Mouse (Mus musculus) left cerebral cortex, adult 2 months (tissue): ENCODE results near the gene Fam69a. TPM values are rescaled to one million over a fixed set of nuclear protein-coding genes. Genes with fewer than 3 reads are reported as not detected.

Experiments used
- DNase-seq, 2 experiments: peaks; one replicate each; pipeline ENCODE4 v3.0.0; 2021 to 2022; ENCODE audit warnings: low spot score in 2 of 2, mixed read lengths in 1 of 2; ENCODE audit errors: extremely low spot score in 1 of 2
- H3K27ac ChIP-seq: fragments of 200-600 bp; 2 replicates; pipeline ENCODE4 v1.8.1; 2022
- H3K4me3 ChIP-seq: fragments of 200-600 bp; 2 replicates; pipeline ENCODE4 v1.8.1; 2022
- CTCF ChIP-seq: fragments of 200-600 bp; IDR thresholded peaks from 2 replicates; pipeline ENCODE4 v1.8.1; 2022; ENCODE audit warnings: antibody characterized with exemption, mild to moderate bottlenecking, moderate library complexity
- intact Hi-C: fragments of 180-260 bp; cut with DNase I; formaldehyde crosslinking; loops from one replicate; pipeline ENCODE4 v1.15.1; 2025
- total RNA-seq, 2 experiments: library from RNA; stranded (reverse); gene quantifications; 2 replicates each; pipeline ENCODE4 v1.2.3; 2021

Gene Fam69a
- total RNA-seq, 2 experiments from 2014 or later = 27.1 to 31.7 TPM

DNA sequence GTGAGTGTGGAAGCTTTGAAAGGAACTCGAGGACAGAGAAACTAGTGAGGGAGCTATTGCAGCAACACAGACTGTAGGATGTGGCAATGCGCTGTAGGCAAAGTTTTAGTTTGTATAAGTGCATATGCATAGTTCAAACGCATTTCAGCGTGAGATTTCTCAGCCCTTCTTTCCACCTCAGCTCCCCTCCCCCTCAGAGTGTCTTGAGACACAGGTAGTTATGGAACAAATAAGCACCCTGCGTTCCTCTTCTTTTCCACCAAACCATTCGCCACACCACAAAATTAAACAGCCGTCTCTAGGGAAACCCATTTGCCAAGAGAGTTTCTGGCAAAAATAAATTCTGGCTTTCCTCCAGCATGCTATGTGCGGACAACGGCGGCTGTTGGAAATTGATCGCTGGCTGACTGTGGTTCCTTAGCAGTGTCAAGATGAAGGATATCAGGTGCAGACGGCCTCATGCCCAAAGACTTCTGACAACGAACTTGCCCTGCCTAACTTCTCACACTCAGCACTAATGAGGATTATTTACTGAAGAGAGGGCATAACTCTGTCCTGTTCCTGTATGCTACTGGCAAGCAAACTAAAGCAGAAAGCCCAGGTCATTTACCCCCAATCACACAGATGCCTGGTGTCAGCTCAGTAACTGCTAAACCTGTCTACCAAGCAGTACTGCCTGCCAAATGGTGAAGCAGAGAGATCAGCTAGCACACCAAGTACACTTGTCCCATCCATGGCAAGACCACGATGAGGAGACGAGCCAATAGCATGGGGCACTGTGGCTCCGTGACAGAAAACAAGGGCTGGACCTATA is 25.2 kb downstream of the Fam69a start:
- Histone ChIP-seq H3K27ac (no peak overlapping the region; the same call in 1 of the 2 replicates), H3K4me3 (no peak overlapping the region)
- DNase-seq = peak; percentile 22 to 33
- no peak for TF ChIP-seq CTCF
- intact Hi-C loops = loop anchor here (2.0 kb wide), 1 partner anchor 25 kb away; the partner anchor contains the start of gene Fam69a

DNA sequence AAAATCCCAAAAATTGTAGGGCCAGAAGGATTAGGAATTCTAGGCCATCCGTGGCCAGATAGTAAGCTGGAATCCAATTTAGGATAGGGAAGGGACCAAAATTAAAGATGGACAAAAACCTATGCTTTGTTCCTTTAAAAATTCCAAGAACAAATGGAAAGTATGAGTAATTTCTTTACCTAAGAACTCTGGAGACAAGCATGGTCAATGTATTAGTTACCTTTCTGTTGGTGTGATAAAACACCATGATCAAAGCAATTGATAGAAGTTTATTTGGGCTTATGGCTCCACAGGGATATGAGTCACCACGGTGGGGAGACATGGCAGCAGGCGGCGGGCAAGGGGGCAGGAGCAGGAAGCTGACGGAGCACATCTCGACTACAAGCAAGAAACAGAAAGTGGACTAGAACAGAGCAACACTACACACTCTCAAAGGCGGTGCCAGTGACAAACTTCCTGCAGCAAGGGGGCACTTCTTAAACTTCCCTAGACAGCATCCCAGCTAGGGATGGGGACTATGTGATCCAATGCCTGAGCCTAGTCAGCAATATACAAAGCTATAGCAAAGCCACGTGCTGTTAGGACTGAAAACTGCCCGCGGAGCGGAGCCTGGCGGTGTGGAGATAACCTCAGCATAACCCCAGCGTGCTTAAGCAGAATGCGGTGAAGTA is 26.2 kb downstream of the Fam69a start:
- no peak for TF ChIP-seq CTCF
- Histone ChIP-seq H3K27ac (no peak overlapping the region), H3K4me3 (no peak overlapping the region)
- DNase-seq = no peak
- intact Hi-C loops = loop anchor here (2.0 kb wide), 1 partner anchor 26 kb away; the partner anchor contains the start of gene Fam69a

DNA sequence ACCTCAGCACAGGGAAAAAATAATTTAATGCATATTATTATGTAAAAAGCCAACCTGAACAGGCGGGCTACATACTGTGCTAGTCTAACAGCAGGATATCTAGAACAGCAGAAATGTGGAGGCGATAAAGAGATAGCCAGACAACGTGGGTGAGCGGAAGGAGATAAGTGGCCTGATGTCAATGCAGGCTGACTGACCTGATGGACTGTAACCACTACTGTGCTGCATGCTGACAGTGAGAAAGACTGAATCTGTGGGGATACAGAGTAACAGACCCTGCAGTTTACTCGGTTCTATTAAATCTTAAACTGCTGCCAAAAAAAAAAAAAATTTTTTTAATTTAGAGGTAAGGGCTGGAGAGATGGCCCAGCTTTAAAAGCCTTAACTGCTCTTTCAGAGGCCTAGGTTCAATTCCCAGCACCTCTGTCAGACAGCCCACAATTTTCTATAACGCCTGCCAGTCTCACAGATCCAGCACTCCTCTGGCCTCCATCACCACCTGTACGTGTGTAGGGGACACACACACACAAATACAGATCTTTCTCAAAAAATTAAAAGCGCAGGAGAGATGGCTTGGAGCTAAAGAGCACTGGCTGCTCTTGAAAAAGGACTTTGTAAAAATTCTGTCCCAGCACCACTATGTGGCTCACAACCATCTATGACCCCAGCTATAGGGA is 27.1 kb downstream of the Fam69a start:
- intact Hi-C loops = loop anchor here (2.0 kb wide), 1 partner anchor 27 kb away; the partner anchor contains the start of gene Fam69a
- Histone ChIP-seq H3K4me3 (no peak overlapping the region), H3K27ac (no peak overlapping the region)
- no peak for DNase-seq
- TF ChIP-seq CTCF = no peak

DNA sequence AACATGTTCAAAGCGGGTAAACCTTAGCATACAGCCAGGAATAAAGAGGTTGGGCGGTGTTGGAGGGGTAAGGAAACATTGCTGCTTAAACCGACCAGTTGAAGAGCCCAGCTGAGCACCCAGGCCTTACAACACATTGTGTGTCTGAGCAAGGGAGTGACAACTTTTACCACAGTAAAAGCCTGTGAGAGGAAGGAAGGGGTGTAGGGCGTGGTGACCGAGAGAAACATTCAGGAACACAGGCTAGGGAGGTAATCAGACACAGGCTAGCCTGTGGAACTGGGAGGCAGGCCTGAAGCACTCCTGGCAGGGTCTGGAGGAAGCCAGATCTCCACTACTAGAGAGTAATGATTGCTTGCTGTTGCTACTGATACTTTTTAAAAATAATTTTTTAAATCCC is 36.2 kb downstream of the Fam69a start:
- DNase-seq = no peak
- Histone ChIP-seq H3K27ac (no peak overlapping the region), H3K4me3 (no peak overlapping the region)
- TF ChIP-seq CTCF = no peak
- intact Hi-C loops = no loop called here

DNA sequence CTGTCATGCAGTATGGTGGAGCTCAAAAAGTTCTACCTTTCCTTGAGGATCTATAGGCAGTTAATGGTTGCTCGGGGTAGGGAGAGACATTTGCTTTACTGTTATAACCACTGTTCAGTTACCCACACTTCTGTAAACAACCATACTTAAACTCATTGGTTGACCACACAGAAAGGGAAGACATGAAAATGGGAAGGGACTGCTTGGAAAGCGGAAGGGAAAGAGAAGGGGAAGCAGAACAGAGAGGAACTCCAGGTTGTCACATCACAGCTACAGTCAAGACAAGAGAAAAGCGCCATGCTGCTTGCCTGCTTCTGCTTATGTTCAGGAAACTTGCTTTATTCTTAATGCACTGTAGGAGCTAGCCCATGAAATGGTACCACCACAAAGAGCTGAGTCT is 37.3 kb downstream of the Fam69a start:
- intact Hi-C loops = no loop called here
- no peak for TF ChIP-seq CTCF
- H3K4me3 ChIP-seq = no peak overlapping the region
- H3K27ac ChIP-seq = no peak overlapping the region
- no peak for DNase-seq

DNA sequence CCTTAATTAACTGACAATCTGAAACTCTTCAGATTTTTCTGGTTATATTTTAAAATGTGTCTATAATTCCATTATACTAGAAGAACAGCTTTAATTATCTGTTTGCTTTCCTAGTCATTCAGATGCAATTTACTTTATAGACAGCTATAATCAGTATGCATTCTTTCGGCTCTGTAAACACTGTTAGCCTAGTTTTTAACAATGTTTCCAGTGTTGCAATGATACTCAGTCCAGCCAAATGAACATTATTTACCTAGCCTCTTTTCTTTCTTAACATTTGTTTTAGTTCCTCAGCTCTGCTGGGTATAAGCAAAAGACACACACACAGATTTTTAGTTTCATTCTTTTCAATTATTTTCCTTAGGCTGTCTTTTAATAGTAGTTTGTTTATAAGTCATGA is 38.0 kb downstream of the Fam69a start:
- H3K4me3 ChIP-seq = no peak overlapping the region
- intact Hi-C loops = no loop called here
- TF ChIP-seq CTCF = no peak
- no peak for DNase-seq
- no peak overlapping the region for H3K27ac ChIP-seq

DNA sequence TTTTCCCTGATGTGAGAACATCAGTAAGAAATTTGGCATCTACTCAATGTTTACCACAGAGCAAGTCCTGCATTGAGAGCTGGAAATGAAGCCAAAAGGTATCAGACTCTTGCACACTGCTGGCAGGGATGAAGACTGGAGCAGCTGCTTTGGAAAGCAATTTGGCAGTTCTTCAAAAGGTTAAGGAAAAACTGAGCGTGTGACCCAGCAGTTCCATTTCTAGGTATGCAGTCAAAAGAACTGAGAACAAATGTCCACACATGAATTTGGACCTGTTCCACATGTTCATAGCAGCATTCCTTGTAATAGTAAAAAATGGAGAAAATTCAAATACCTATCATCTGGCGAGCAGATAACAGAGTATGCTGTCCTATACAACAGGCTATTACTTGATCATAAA is 39.3 kb downstream of the Fam69a start:
- intact Hi-C loops = no loop called here
- TF ChIP-seq CTCF = no peak
- Histone ChIP-seq H3K27ac (no peak overlapping the region), H3K4me3 (no peak overlapping the region)
- no peak for DNase-seq

DNA sequence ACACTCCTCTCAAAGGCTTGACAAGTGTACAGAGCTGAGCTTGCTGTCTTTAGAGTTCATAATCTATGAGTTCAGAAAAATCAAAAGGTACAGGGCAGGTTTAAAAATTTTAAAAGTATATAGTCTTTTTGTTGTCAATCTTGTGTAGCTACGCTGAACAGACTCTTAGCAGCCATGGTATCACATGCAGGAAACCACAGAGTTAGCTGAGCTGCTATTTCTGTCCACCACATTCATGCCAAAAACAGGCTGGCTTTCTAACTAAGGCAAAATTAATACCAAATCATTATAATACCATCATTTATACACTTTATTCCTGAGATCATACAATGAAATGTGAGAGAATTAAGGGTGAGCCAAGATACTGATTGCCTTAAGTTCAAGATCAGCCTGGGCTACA is 40.4 kb downstream of the Fam69a start:
- intact Hi-C loops = no loop called here
- no peak overlapping the region for H3K27ac ChIP-seq
- no peak for TF ChIP-seq CTCF

DNA sequence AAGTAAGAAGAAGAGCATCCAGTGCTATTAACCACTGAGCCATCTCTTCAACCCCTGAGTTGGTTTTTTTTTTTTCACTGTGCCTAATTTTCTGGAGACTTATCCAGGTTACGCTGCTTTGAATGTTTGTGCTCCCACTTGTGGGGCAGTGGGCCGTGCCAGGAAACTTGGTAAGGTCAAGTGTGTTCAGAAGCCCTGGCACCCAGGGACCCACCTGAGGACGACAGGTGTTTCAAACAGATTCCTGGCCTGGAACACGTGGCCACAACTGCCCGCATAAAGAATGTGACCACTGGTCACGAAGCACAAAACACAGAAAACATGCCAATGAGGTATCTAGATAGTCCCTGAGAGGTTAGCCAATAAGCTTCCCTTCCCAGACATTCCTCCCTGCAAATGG is 43.4 kb downstream of the Fam69a start:
- no peak for DNase-seq
- no peak for TF ChIP-seq CTCF
- intact Hi-C loops = no loop called here
- H3K27ac ChIP-seq = no peak overlapping the region
- no peak overlapping the region for H3K4me3 ChIP-seq

More for the DNA sequence above, 40.4 kb downstream of the Fam69a start:
- DNase-seq = no peak
- H3K4me3 ChIP-seq = no peak overlapping the region

DNA sequence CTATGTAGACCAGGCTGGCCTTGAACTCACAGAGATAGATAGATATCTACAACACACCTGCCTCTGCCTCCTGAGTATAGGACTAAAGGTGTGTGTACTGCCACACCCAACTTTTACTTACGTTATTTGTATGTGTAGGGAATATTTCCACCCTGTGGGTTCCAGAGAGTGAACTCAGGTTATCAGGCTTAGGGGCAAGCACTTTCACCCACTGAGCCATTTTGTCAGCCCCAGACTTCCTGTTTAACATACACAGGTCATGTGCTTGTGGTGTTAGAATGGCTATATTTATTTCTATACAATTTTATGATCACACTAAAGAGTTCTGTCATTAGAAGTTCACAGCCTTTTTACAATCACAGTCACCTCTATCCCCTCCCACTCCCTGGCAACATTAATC is 43.9 kb downstream of the Fam69a start:
- DNase-seq = no peak
- intact Hi-C loops = no loop called here
- Histone ChIP-seq H3K4me3 (no peak overlapping the region), H3K27ac (no peak overlapping the region)
- no peak for TF ChIP-seq CTCF

DNA sequence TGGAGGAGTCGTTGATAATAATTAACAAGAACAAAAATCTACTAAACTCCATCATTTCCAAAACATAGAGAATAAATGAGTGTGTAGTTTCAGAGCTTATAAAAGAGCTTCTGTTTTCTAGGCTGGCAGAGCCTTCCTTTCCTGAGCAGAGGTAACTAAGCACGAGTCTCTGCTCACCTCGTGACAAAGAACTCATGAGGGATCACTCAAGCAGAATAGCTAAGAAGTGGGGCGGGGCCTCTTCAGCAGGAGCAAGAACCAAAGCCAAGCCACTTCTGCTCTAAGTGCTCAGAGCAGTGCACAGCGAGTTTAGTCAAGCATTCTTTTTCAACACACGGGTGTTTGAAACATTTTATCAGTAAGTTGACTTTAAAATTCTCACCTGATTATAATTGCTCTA is 45.7 kb downstream of the Fam69a start:
- intact Hi-C loops = no loop called here
- Histone ChIP-seq H3K27ac (no peak overlapping the region), H3K4me3 (no peak overlapping the region)
- no peak for DNase-seq
- TF ChIP-seq CTCF = no peak

DNA sequence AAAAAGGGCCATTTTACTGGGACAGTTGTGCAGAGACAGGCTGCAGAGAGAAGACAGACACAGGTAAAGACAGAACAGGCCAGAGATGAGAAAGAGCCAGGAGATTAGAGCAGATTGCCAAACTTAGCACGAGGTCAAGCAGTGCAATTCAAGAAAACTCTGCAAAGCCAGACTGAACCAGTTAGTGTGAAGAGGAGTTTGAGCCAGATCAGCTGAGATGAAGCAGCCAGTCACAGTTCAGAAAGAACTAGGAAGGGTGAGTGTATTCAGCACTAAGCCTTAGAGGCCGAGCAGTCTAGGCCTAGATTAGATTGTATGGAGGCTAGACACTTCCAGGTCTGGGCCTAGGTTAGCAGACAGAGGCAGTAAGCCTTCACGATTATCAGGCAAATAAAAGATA is 47.2 kb downstream of the Fam69a start:
- H3K4me3 ChIP-seq = no peak overlapping the region
- H3K27ac ChIP-seq = no peak overlapping the region
- TF ChIP-seq CTCF = no peak
- intact Hi-C loops = no loop called here
- DNase-seq = no peak
